Mouse (Mus musculus) v-Abl transformed pro-B cells (cell line): ENCODE results near the gene Plch2.

Experiments used
- in situ Hi-C, 2 experiments: fragments of 400-800 bp; cut with MboI; formaldehyde crosslinking; loops; one replicate each; pipeline ENCODE4 v1.15.1; 2025; ENCODE audit not compliant: unreplicated experiment in 2 of 2

Plch2 gene

GRCm38 (mm10) chr4:155034787-155035186, 21.8 kb downstream of the Plch2 start:
- in situ Hi-C loops = no loop called here

GRCm38 (mm10) chr4:155034202-155034601, 22.4 kb downstream of the Plch2 start:
- in situ Hi-C loops = no loop called here

- in situ Hi-C loops = no loop called here
Measured at GRCm38 (mm10) chr4:155033115-155033514, 23.5 kb downstream of the Plch2 start.

GRCm38 (mm10) chr4:155024170-155025010, 32.2 kb downstream of the Plch2 start:
- in situ Hi-C loops = no loop called here

GRCm38 (mm10) chr4:155022228-155022855, 34.2 kb downstream of the Plch2 start:
- in situ Hi-C loops = no loop called here

GRCm38 (mm10) chr4:155020813-155021212, 35.8 kb downstream of the Plch2 start:
- in situ Hi-C loops = no loop called here

GRCm38 (mm10) chr4:155020141-155020540, 36.4 kb downstream of the Plch2 start:
- in situ Hi-C loops = no loop called here

GRCm38 (mm10) chr4:155019336-155019847, 37.2 kb downstream of the Plch2 start:
- in situ Hi-C loops = no loop called here

GRCm38 (mm10) chr4:155018601-155019335, 37.8 kb downstream of the Plch2 start:
- in situ Hi-C loops = no loop called here

- in situ Hi-C loops = no loop called here
Measured at GRCm38 (mm10) chr4:155018066-155018465, 38.5 kb downstream of the Plch2 start.

GRCm38 (mm10) chr4:155017253-155017878, 39.2 kb downstream of the Plch2 start:
- in situ Hi-C loops = no loop called here

- in situ Hi-C loops = no loop called here
Measured at GRCm38 (mm10) chr4:155016807-155017206, 39.8 kb downstream of the Plch2 start.

GRCm38 (mm10) chr4:155015550-155015949, 41.0 kb downstream of the Plch2 start:
- in situ Hi-C loops = no loop called here

GRCm38 (mm10) chr4:155014791-155015190, 41.8 kb downstream of the Plch2 start:
- in situ Hi-C loops = no loop called here

- in situ Hi-C loops = no loop called here
Measured at GRCm38 (mm10) chr4:155014244-155014643, 42.3 kb downstream of the Plch2 start.

- in situ Hi-C loops = no loop called here
Measured at GRCm38 (mm10) chr4:155012788-155013187, 43.8 kb downstream of the Plch2 start.

GRCm38 (mm10) chr4:155012115-155012514, 44.5 kb downstream of the Plch2 start:
- in situ Hi-C loops = no loop called here

- in situ Hi-C loops = no loop called here
Measured at GRCm38 (mm10) chr4:155011312-155012025, 45.1 kb downstream of the Plch2 start.

GRCm38 (mm10) chr4:155010870-155011269, 45.7 kb downstream of the Plch2 start:
- in situ Hi-C loops = no loop called here

GRCm38 (mm10) chr4:155009216-155009615, 47.4 kb downstream of the Plch2 start:
- in situ Hi-C loops = no loop called here
